Mouse (Mus musculus) C3H10T1/2 (cell line): ENCODE measurements around the gene Smoc1. TPM values are rescaled to one million over a fixed set of nuclear protein-coding genes. Genes with fewer than 3 reads are reported as not detected.

Experiments
- polyA plus RNA-seq, 2 experiments: library from polyadenylated mRNA; unstranded; fragments of >200 nt; fragmentation: generic; extraction: Trizol; gene quantifications; one replicate each; pipeline ENCODE4 v1.2.1; 2012; ENCODE audit warnings: missing spikeins in 2 of 2

Gene Smoc1
- under 1 TPM; 0.08 to 0.21 TPM for polyA plus RNA-seq

GRCm38 (mm10) chr12:81026277-81026994, at the start of gene Smoc1:
Gene Smoc1 (plus strand): TSS chr12:81026808.

Other genes with a start within 250 kb of the Smoc1 start
- gene Susd6, start 236.3 kb upstream of the Smoc1 start, polyA plus RNA-seq: 10 to 100 TPM in 1 of 2 experiments, 1 to 10 TPM in 1; 1.7 to 13.6 TPM
- 100 to 1,000 TPM in 1 of 2 experiments, 10 to 100 TPM in 1; 20.0 to 141 TPM for gene Srsf5, start 81.3 kb upstream of the Smoc1 start, polyA plus RNA-seq
- under 1 TPM in 1 of 2 experiments, not detected in 1; 0.17 TPM for gene Slc10a1, start 58.1 kb upstream of the Smoc1 start, polyA plus RNA-seq